Mouse (Mus musculus) cerebellum, adult 2 months (tissue): Measurements from ENCODE around the gene Rdh1.

Experiments used
- CTCF ChIP-seq: fragments of 200-500 bp; IDR thresholded peaks from 2 replicates; pipeline ENCODE4 v1.5.1; 2011; ENCODE audit warnings: low read depth, mild to moderate bottlenecking, control low read depth, low read length, moderate library complexity, borderline replicate concordance; ENCODE audit not compliant: insufficient read depth
- POLR2A ChIP-seq: fragments of 200-500 bp; IDR thresholded peaks from 2 replicates; pipeline ENCODE4 v1.6.1; 2011; ENCODE audit warnings: low read length, control low read depth, borderline replicate concordance; ENCODE audit not compliant: insufficient read depth

DNA sequence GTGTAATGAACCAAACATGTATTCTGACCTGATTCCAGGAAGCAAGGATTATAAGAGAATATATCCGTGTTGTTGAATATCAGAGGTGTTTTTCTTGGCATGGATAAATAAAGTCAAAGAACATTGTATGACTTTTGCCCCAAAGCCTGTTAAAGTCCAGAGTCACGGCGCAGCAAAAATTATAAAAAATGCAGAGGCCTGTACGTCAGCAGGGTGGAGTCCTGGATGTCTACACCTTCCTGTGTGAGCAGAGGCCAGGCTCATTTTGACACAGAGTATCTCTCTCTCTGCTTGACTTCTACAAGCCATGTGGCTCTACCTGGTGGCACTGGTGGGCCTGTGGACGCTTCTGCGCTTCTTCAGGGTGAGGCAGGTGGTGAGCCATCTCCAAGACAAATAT is 41.4 kb downstream of the Rdh1 start, which contains the start of gene Rdh16:
- no peak for TF ChIP-seq CTCF
- no peak for TF ChIP-seq POLR2A
